Mouse (Mus musculus) cortical plate, adult 2 months (tissue): ENCODE measurements around the gene Zfp335.

Experiments used
- CTCF ChIP-seq: fragments of 200-500 bp; IDR thresholded peaks from 2 replicates; pipeline ENCODE4 v1.5.1; 2011; ENCODE audit warnings: mild to moderate bottlenecking, control low read depth, low read length; ENCODE audit not compliant: insufficient read depth; ENCODE audit errors: extremely low read depth
- POLR2A ChIP-seq: fragments of 200-500 bp; IDR thresholded peaks from 2 replicates; pipeline ENCODE4 v1.6.1; 2011; ENCODE audit warnings: mild to moderate bottlenecking, low read length, control low read depth; ENCODE audit not compliant: insufficient read depth; ENCODE audit errors: extremely low read depth

DNA sequence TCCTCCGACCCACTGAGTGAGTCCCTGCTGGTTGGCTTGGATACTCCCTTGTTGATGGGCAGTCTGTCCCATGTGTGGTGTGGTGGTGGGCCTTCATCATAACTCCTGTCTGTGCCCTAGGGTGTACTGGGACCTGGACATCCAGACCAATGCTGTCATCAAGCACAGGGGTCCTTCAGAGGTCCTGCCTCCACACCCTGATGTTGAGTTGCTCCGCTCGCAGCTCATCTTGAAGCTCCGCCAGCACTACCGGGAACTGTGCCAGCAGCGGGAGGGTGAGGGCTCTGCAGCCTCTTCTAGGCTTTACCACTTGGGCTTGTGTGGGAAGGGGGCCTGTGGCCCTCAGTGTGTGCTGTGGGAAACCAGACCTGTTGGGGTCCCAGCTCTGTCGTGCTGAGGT, 25.8 kb downstream of the Zfp335 start:
- no peak for TF ChIP-seq CTCF
- no peak for TF ChIP-seq POLR2A
